In genomic region chr10:128588136-128588535, GRCm38 (mm10) we compare ENCODE assay signal across 12 mouse cellular contexts. TPM values are rescaled to one million over a fixed set of nuclear protein-coding genes. Genes with fewer than 3 reads are reported as not detected.
A peak's percentile ranks its signal among the peaks of the same experiment; 100 is the strongest.
DNase-seq lines count a peak whose midpoint lies in the region; ATAC-seq and TF ChIP-seq lines count a peak whose summit lies in the region.
"Had no signal": no experiment of that assay in that cellular context is flagged by ENCODE, and none has a peak within 500 bp of the region (broad histone marks: within the 10 kb centered on the region; RNA-seq: fewer than 3 reads in every experiment).

No protein-coding gene starts in this region.

- H3K9ac ChIP-seq in liver, adult 2 months (ENCODE audit: low read depth, low read length): peak overlapping the region; percentile 71
- no peak overlapping the region for H3K9ac ChIP-seq in limb, embryonic 12.5 days (replicated peaks)
- no peak overlapping the region for H3K9ac ChIP-seq in forebrain, embryonic 11.5 days (ENCODE audit: low read length)
- H3K9ac ChIP-seq: midbrain, embryonic 15.5 days had no signal

- WGBS in heart, embryonic 10.5 days: 31% methylated on average over 1 of the region's 1 CpGs
- WGBS in liver, adult 2 months: 29% methylated on average over 1 of the region's 1 CpGs
- 17% methylated on average over 1 of the region's 1 CpGs for WGBS in limb, embryonic 12.5 days
- 4% methylated on average over 1 of the region's 1 CpGs for WGBS in small intestine, adult 2 months
- WGBS in forebrain, embryonic 11.5 days: 5% methylated on average over 1 of the region's 1 CpGs

- TF ChIP-seq POLR2A in liver, adult 2 months (IDR thresholded peaks at IDR 0.05; ENCODE audit: extremely low read depth, insufficient read depth, low read length): no peak
- no peak for TF ChIP-seq POLR2A in small intestine, adult 2 months (IDR thresholded peaks at IDR 0.05; ENCODE audit: low read depth, low read length)

- H3K4me1 ChIP-seq in heart, embryonic 10.5 days: peaks cover 45% of the 10 kb centered on the region
- peaks cover 10% of the 10 kb centered on the region for H3K4me1 ChIP-seq in liver, adult 2 months (ENCODE audit: control insufficient read depth, insufficient read depth, low read length)
- peaks cover 39% of the 10 kb centered on the region for H3K4me1 ChIP-seq in limb, embryonic 12.5 days (replicated peaks)
- peaks cover 19% of the 10 kb centered on the region; the same call in 1 of the 2 replicates for H3K4me1 ChIP-seq in small intestine, adult 2 months (ENCODE audit: control insufficient read depth, insufficient read depth, insufficient read length, low read length)
- 0 out of 2 replicates have a peak, but pooled peaks cover 2% of the 10 kb centered on the region for H3K4me1 ChIP-seq in forebrain, embryonic 11.5 days (replicated peaks; ENCODE audit: control insufficient read depth, insufficient read depth, low read length)

- 0 out of 2 replicates have a peak overlapping the region, but pooled peaks have one; percentile 11 for H3K27ac ChIP-seq in heart, embryonic 10.5 days
- H3K27ac ChIP-seq in liver, adult 2 months (replicated peaks; ENCODE audit: insufficient read depth, low read depth, low read length): peak overlapping the region; percentile 97
- H3K27ac ChIP-seq in limb, embryonic 12.5 days: peak overlapping the region; percentile 69
- peak overlapping the region; percentile 95 for H3K27ac ChIP-seq in small intestine, adult 2 months (ENCODE audit: insufficient read depth, low read depth, low read length)
- H3K27ac ChIP-seq in forebrain, embryonic 11.5 days (ENCODE audit: low read depth, low read length): no peak overlapping the region
- H3K27ac ChIP-seq: midbrain, embryonic 15.5 days had no signal

- H3K79me2 ChIP-seq in liver, adult 2 months (ENCODE audit: control insufficient read depth, insufficient read depth, low read length): peaks cover 14% of the 10 kb centered on the region; the same call in 1 of the 2 replicates

- no peaks in the 10 kb centered on the region for H3K36me3 ChIP-seq in heart, embryonic 10.5 days
- H3K36me3 ChIP-seq in liver, adult 2 months (ENCODE audit: control insufficient read depth, insufficient read depth, low read length): peaks cover 17% of the 10 kb centered on the region
- H3K36me3 ChIP-seq in limb, embryonic 12.5 days: no peaks in the 10 kb centered on the region
- peaks cover 20% of the 10 kb centered on the region for H3K36me3 ChIP-seq in small intestine, adult 2 months (ENCODE audit: control insufficient read depth, insufficient read depth, low read length)
- H3K36me3 ChIP-seq in forebrain, embryonic 11.5 days (ENCODE audit: control insufficient read depth, insufficient read depth, low read length): no peaks in the 10 kb centered on the region
- H3K36me3 ChIP-seq: midbrain, embryonic 15.5 days had no signal

- DNase-seq in heart, embryonic 10.5 days (ENCODE audit: low spot score): no peak
- no peak for DNase-seq in heart, adult 8-10 months (ENCODE audit: low spot score)
- peak; percentile 63 for DNase-seq in liver, adult 2 months (ENCODE audit: extremely low read depth, low read depth, low spot score)
- no peak for DNase-seq in liver
- DNase-seq in adrenal gland, postnatal 36 days: no peak
- DNase-seq in forebrain, embryonic 11.5 days (ENCODE audit: low spot score): no peak
- DNase-seq: B cell, adult 2 months; retina, postnatal 1 day; thymus, adult 2 months had no signal

- 0 out of 2 replicates have a peak, but pooled peaks have one; percentile 19 for ATAC-seq in limb, embryonic 12.5 days (ENCODE audit: insufficient number of reproducible peaks, insufficient read depth, low FRiP score, low TSS enrichment, low read depth)
- no peak for ATAC-seq in forebrain, embryonic 11.5 days (replicated peaks; ENCODE audit: low FRiP score)
- ATAC-seq: midbrain, embryonic 15.5 days had no signal

- no peaks in the 10 kb centered on the region for H3K9me3 ChIP-seq in heart, embryonic 10.5 days
- H3K9me3 ChIP-seq in limb, embryonic 12.5 days: no peaks in the 10 kb centered on the region
- no peaks in the 10 kb centered on the region for H3K9me3 ChIP-seq in forebrain, embryonic 11.5 days (ENCODE audit: control insufficient read depth, low read length)
- H3K9me3 ChIP-seq: midbrain, embryonic 15.5 days had no signal

- H3K27me3 ChIP-seq in heart, embryonic 10.5 days (ENCODE audit: insufficient read depth, poor library complexity, severe bottlenecking): peaks cover 53% of the 10 kb centered on the region
- no peaks in the 10 kb centered on the region for H3K27me3 ChIP-seq in liver, adult 2 months (ENCODE audit: control insufficient read depth, insufficient read depth, low read length)
- peaks cover 74% of the 10 kb centered on the region for H3K27me3 ChIP-seq in limb, embryonic 12.5 days
- no peaks in the 10 kb centered on the region for H3K27me3 ChIP-seq in small intestine, adult 2 months (ENCODE audit: control insufficient read depth, insufficient read depth, low read length)
- peaks cover 27% of the 10 kb centered on the region for H3K27me3 ChIP-seq in forebrain, embryonic 11.5 days (ENCODE audit: control insufficient read depth, insufficient read depth, low read length)

- H3K4me3 ChIP-seq in heart, embryonic 10.5 days: peak overlapping the region; percentile 86
- H3K4me3 ChIP-seq in liver, adult 2 months (ENCODE audit: insufficient read depth, low read depth, low read length): peak overlapping the region; percentile 90
- peak overlapping the region; percentile 62 for H3K4me3 ChIP-seq in limb, embryonic 12.5 days (replicated peaks)
- peak overlapping the region; percentile 88 for H3K4me3 ChIP-seq in small intestine, adult 2 months (ENCODE audit: low read depth, low read length)
- H3K4me3 ChIP-seq in forebrain, embryonic 11.5 days (ENCODE audit: low read depth, low read length): no peak overlapping the region

- no peak for TF ChIP-seq CTCF in liver, adult 2 months (IDR thresholded peaks at IDR 0.05; ENCODE audit: low read depth, low read length)
- no peak for TF ChIP-seq CTCF in small intestine, adult 2 months (IDR thresholded peaks at IDR 0.05; ENCODE audit: extremely low read depth, insufficient read length, insufficient replicate concordance, low read depth, low read length)

- peak overlapping the region; percentile 98 for H3K4me2 ChIP-seq in limb, embryonic 12.5 days
- no peak overlapping the region for H3K4me2 ChIP-seq in forebrain, embryonic 11.5 days (ENCODE audit: low read depth, low read length, severe bottlenecking)
- H3K4me2 ChIP-seq: midbrain, embryonic 15.5 days had no signal

RNA-seq across cellular contexts. Expression of gene Erbb3, which starts 1.3 kb away (rescaled TPM):
- 7.4 and 7.7 TPM in 2 replicates for polyA plus RNA-seq in heart, embryonic 10.5 days (2016; fragmentation: Nextera tagmentation; extraction: Ambion mirVana)
- 1 to 10 TPM; 6.9 to 8.5 (median 7.9) TPM for total RNA-seq in heart, adult 8-10 months (2022)
- total RNA-seq in liver, adult 2 months (2014; rRNA removed): 92.9 and 115 TPM in 2 replicates
- 37.4 and 37.9 TPM in 2 replicates for polyA plus RNA-seq in liver, adult 2 months (2012; rRNA removed)
- polyA plus RNA-seq in limb, embryonic 12.5 days (2016; fragmentation: Nextera tagmentation; extraction: Ambion mirVana): 15.4 and 16.6 TPM in 2 replicates
- polyA plus RNA-seq in small intestine, adult 2 months (2012; rRNA removed): 32.3 and 127 TPM in 2 replicates
- 1 to 10 TPM; 2.2 to 2.3 TPM for total RNA-seq in adrenal gland, postnatal 36 days (2021)
- 1.2 TPM in 2 replicates for polyA plus RNA-seq in forebrain, embryonic 11.5 days (2014; fragmentation: Nextera tagmentation; extraction: Ambion mirVana)

RNA-seq across cellular contexts. Expression of gene Pa2g4, which starts 22.3 kb away (rescaled TPM):
- 168 and 225 TPM in 2 replicates for polyA plus RNA-seq in heart, embryonic 10.5 days (2016; fragmentation: Nextera tagmentation; extraction: Ambion mirVana)
- 10 to 100 TPM; 35.0 to 47.9 (median 39.4) TPM for total RNA-seq in heart, adult 8-10 months (2022)
- 24.7 and 30.0 TPM in 2 replicates for total RNA-seq in liver, adult 2 months (2014; rRNA removed)
- 17.6 and 17.8 TPM in 2 replicates for polyA plus RNA-seq in liver, adult 2 months (2012; rRNA removed)
- 199 and 206 TPM in 2 replicates for polyA plus RNA-seq in limb, embryonic 12.5 days (2016; fragmentation: Nextera tagmentation; extraction: Ambion mirVana)
- polyA plus RNA-seq in small intestine, adult 2 months (2012; rRNA removed): 3.2 and 6.9 TPM in 2 replicates
- total RNA-seq in adrenal gland, postnatal 36 days (2021): 10 to 100 TPM; 83.1 to 89.4 TPM
- polyA plus RNA-seq in forebrain, embryonic 11.5 days (2014; fragmentation: Nextera tagmentation; extraction: Ambion mirVana): 249 and 269 TPM in 2 replicates

RNA-seq across cellular contexts. Expression of gene Rps26, which starts 38.4 kb away (rescaled TPM):
- polyA plus RNA-seq in heart, embryonic 10.5 days (2016; fragmentation: Nextera tagmentation; extraction: Ambion mirVana): 400 and 429 TPM in 2 replicates
- total RNA-seq in heart, adult 8-10 months (2022): 100 to 1,000 TPM; 142 to 284 (median 234) TPM
- total RNA-seq in liver, adult 2 months (2014; rRNA removed): 234 and 279 TPM in 2 replicates
- polyA plus RNA-seq in liver, adult 2 months (2012; rRNA removed): 425 and 439 TPM in 2 replicates
- polyA plus RNA-seq in limb, embryonic 12.5 days (2016; fragmentation: Nextera tagmentation; extraction: Ambion mirVana): 753 and 757 TPM in 2 replicates
- 439 and 930 TPM in 2 replicates for polyA plus RNA-seq in small intestine, adult 2 months (2012; rRNA removed)
- total RNA-seq in adrenal gland, postnatal 36 days (2021): 100 to 1,000 TPM; 697 to 707 TPM
- polyA plus RNA-seq in forebrain, embryonic 11.5 days (2014; fragmentation: Nextera tagmentation; extraction: Ambion mirVana): 576 and 629 TPM in 2 replicates

RNA-seq across cellular contexts. Expression of gene Rpl41, which starts 39.0 kb away (rescaled TPM):
- polyA plus RNA-seq in heart, embryonic 10.5 days (2016; fragmentation: Nextera tagmentation; extraction: Ambion mirVana): 2,301 and 2,407 TPM in 2 replicates
- 1,000 to 10,000 TPM; 1,313 to 1,574 (median 1,476) TPM for total RNA-seq in heart, adult 8-10 months (2022)
- total RNA-seq in liver, adult 2 months (2014; rRNA removed): 921 and 1,015 TPM in 2 replicates
- polyA plus RNA-seq in liver, adult 2 months (2012; rRNA removed): 794 TPM in 2 replicates
- 3,599 and 3,605 TPM in 2 replicates for polyA plus RNA-seq in limb, embryonic 12.5 days (2016; fragmentation: Nextera tagmentation; extraction: Ambion mirVana)
- 1,613 and 1,655 TPM in 2 replicates for polyA plus RNA-seq in small intestine, adult 2 months (2012; rRNA removed)
- 1,000 to 10,000 TPM; 2,845 to 2,862 TPM for total RNA-seq in adrenal gland, postnatal 36 days (2021)
- polyA plus RNA-seq in forebrain, embryonic 11.5 days (2014; fragmentation: Nextera tagmentation; extraction: Ambion mirVana): 3,049 and 3,079 TPM in 2 replicates

RNA-seq across cellular contexts. Expression of gene Zc3h10, which starts 40.6 kb away (rescaled TPM):
- polyA plus RNA-seq in heart, embryonic 10.5 days (2016; fragmentation: Nextera tagmentation; extraction: Ambion mirVana): 11.2 and 12.8 TPM in 2 replicates
- 1 to 10 TPM; 5.7 to 9.9 (median 6.8) TPM for total RNA-seq in heart, adult 8-10 months (2022)
- 3.2 and 4.4 TPM in 2 replicates for total RNA-seq in liver, adult 2 months (2014; rRNA removed)
- 6.8 and 8.1 TPM in 2 replicates for polyA plus RNA-seq in liver, adult 2 months (2012; rRNA removed)
- 18.1 and 21.4 TPM in 2 replicates for polyA plus RNA-seq in limb, embryonic 12.5 days (2016; fragmentation: Nextera tagmentation; extraction: Ambion mirVana)
- polyA plus RNA-seq in small intestine, adult 2 months (2012; rRNA removed): 6.4 and 15.2 TPM in 2 replicates
- total RNA-seq in adrenal gland, postnatal 36 days (2021): 10 to 100 TPM; 11.9 to 15.2 TPM
- polyA plus RNA-seq in forebrain, embryonic 11.5 days (2014; fragmentation: Nextera tagmentation; extraction: Ambion mirVana): 16.3 and 17.5 TPM in 2 replicates
